Mouse (Mus musculus) liver, adult 2 months (tissue): ENCODE results near the gene Ceacam14. TPM values are rescaled to one million over a fixed set of nuclear protein-coding genes. Genes with fewer than 3 reads are reported as not detected.

ENCODE experiments used
- DNase-seq: peaks from one replicate; pipeline ENCODE4 v3.0.0-alpha.2; 2011; ENCODE audit warnings: low read depth, low spot score; ENCODE audit errors: extremely low read depth
- H3K27ac ChIP-seq: fragments of 200-500 bp; replicated peaks from 2 replicates; pipeline ENCODE4 v1.5.1; 2012; ENCODE audit warnings: low read depth, mild to moderate bottlenecking, control low read depth, inconsistent platforms, low read length; ENCODE audit not compliant: insufficient read depth
- H3K27me3 ChIP-seq: fragments of 200-500 bp; 2 replicates; pipeline ENCODE4 v1.6.1; 2012; ENCODE audit warnings: mild to moderate bottlenecking, moderate library complexity, low read length, inconsistent platforms; ENCODE audit not compliant: control insufficient read depth, insufficient read depth
- H3K36me3 ChIP-seq: fragments of 200-500 bp; 2 replicates; pipeline ENCODE4 v1.6.1; 2012; ENCODE audit warnings: low read length, inconsistent platforms; ENCODE audit not compliant: control insufficient read depth, insufficient read depth
- H3K4me1 ChIP-seq: fragments of 200-500 bp; 2 replicates; pipeline ENCODE4 v1.6.1; 2011; ENCODE audit warnings: low read length; ENCODE audit not compliant: control insufficient read depth, insufficient read depth
- H3K4me3 ChIP-seq: fragments of 200-500 bp; 2 replicates; pipeline ENCODE4 v1.5.1; 2011; ENCODE audit warnings: low read depth, mild to moderate bottlenecking, control low read depth, low read length, moderate library complexity; ENCODE audit not compliant: insufficient read depth
- H3K79me2 ChIP-seq: fragments of 200-500 bp; 2 replicates; pipeline ENCODE4 v1.6.1; 2012; ENCODE audit warnings: inconsistent platforms, mild to moderate bottlenecking, low read length, moderate library complexity; ENCODE audit not compliant: control insufficient read depth, insufficient read depth
- H3K9ac ChIP-seq: fragments of 200-500 bp; 2 replicates; pipeline ENCODE4 v1.6.1; 2012; ENCODE audit warnings: low read depth, mild to moderate bottlenecking, control low read depth, inconsistent platforms, low read length
- CTCF ChIP-seq: fragments of 200-500 bp; IDR thresholded peaks from 2 replicates; pipeline ENCODE4 v1.5.1; 2011; ENCODE audit warnings: low read depth, low read length, control low read depth
- POLR2A ChIP-seq: fragments of 200-500 bp; IDR thresholded peaks from 2 replicates; pipeline ENCODE4 v1.6.1; 2011; ENCODE audit warnings: low read length, control low read depth; ENCODE audit not compliant: insufficient read depth; ENCODE audit errors: extremely low read depth
- WGBS: fragments of 180-500 bp; shearing (Covaris S2); methylation state at CpG from one replicate; pipeline ENCODE4 v1.1.7; 2018; 5-methylcytosine and 5-hydroxymethylcytosine counted together
- polyA plus RNA-seq: library from polyadenylated mRNA; depleted of rRNA; stranded (reverse); fragments of >200 nt; gene quantifications from 2 replicates; pipeline ENCODE4 v1.2.3, GENCODE M21; 2012; rRNA removed
- total RNA-seq: library from RNA; depleted of rRNA; stranded (reverse); fragments of >200 nt; gene quantifications from 2 replicates; pipeline ENCODE4 v1.2.3, GENCODE M21; 2014; rRNA removed

Ceacam14 gene
- not detected in 2 replicates for total RNA-seq
- polyA plus RNA-seq = not detected in 2 replicates

DNA sequence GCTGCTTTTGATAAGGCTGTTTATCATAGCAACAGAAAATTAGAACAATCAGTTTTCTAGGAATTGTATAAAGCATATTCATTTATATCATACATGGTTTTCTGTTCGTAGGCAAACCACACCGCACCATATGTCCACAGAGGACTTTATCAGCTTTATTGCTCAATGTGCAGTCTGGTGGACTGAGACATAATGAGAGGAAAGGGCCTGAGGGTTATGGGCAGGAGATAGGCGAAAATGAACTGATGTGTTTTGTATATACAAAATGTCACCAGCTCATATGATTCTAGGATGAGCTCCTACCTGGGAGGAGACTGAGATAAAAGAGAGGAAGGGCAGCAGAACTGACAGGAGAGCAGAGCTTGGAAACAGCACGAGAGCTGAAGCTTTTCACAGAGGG lies at the start of gene Ceacam14:
TSS of gene Ceacam14 (plus strand) at position 301 of the 400 bp plus-strand sequence.
- no peak within 1 kb of the TSS for H3K4me3 ChIP-seq
- no peaks in the 10 kb centered on the region for H3K4me1 ChIP-seq
- TF ChIP-seq CTCF (no peak), POLR2A (no peak)
- DNase-seq = no peak
- no peaks in the 10 kb centered on the region for H3K79me2 ChIP-seq
- H3K36me3 ChIP-seq = no peaks in the 10 kb centered on the region
- H3K27ac ChIP-seq = no peak within 1 kb of the TSS
- 60% methylated on average over 4 of the region's 4 CpGs for WGBS
- H3K27me3 ChIP-seq = no peaks in the 10 kb centered on the region
- H3K9ac ChIP-seq = no peak within 1 kb of the TSS

Other genes with a start within 250 kb of the Ceacam14 start
- gene Ceacam5, start 99.4 kb upstream of the Ceacam14 start, total RNA-seq = not detected in 2 replicates
- gene Ceacam5, start 99.4 kb upstream of the Ceacam14 start, polyA plus RNA-seq = not detected in 2 replicates
- gene Gm5155, start 59.1 kb downstream of the Ceacam14 start, total RNA-seq = not detected in 2 replicates
- not detected in 2 replicates for gene Gm5155, start 59.1 kb downstream of the Ceacam14 start, polyA plus RNA-seq
- gene Ceacam11, start 159.5 kb downstream of the Ceacam14 start, total RNA-seq = not detected in 2 replicates
- gene Ceacam11, start 159.5 kb downstream of the Ceacam14 start, polyA plus RNA-seq = not detected in 2 replicates
- not detected in 2 replicates for gene Ceacam13, start 197.3 kb downstream of the Ceacam14 start, total RNA-seq
- not detected in 2 replicates for gene Ceacam13, start 197.3 kb downstream of the Ceacam14 start, polyA plus RNA-seq